Mouse (Mus musculus) cortical plate, adult 2 months (tissue): ENCODE measurements around the gene 4930402F06Rik.

ENCODE experiments used
- CTCF ChIP-seq: fragments of 200-500 bp; IDR thresholded peaks from 2 replicates; pipeline ENCODE4 v1.5.1; 2011; ENCODE audit warnings: mild to moderate bottlenecking, control low read depth, low read length; ENCODE audit not compliant: insufficient read depth; ENCODE audit errors: extremely low read depth
- POLR2A ChIP-seq: fragments of 200-500 bp; IDR thresholded peaks from 2 replicates; pipeline ENCODE4 v1.6.1; 2011; ENCODE audit warnings: mild to moderate bottlenecking, low read length, control low read depth; ENCODE audit not compliant: insufficient read depth; ENCODE audit errors: extremely low read depth

- no peak for TF ChIP-seq CTCF
- no peak for TF ChIP-seq POLR2A
Measured at GRCm38 (mm10) chr2:35326931-35327330, 70.0 kb downstream of the 4930402F06Rik start.
